Mouse (Mus musculus) C2C12 (cell line): ENCODE data around the gene Cacna2d3. TPM values are rescaled to one million over a fixed set of nuclear protein-coding genes. Genes with fewer than 3 reads are reported as not detected.

Source experiments
- H3K27me3 ChIP-seq: one replicate; pipeline ENCODE4 v1.6.1; 2011; ENCODE audit not compliant: control insufficient read depth, insufficient read depth, insufficient read length
- H3K36me3 ChIP-seq: one replicate; pipeline ENCODE4 v1.6.1; 2011; ENCODE audit not compliant: control insufficient read depth, insufficient read depth
- H3K4me3 ChIP-seq: one replicate; pipeline ENCODE4 v1.5.1; 2011; ENCODE audit warnings: mild to moderate bottlenecking, control low read depth; ENCODE audit not compliant: poor library complexity, insufficient read depth, severe bottlenecking
- H3K79me2 ChIP-seq: one replicate; pipeline ENCODE4 v1.6.1; 2011; ENCODE audit not compliant: control insufficient read depth, insufficient read depth
- H3K79me3 ChIP-seq: one replicate; pipeline ENCODE4 v1.6.1; 2011; ENCODE audit warnings: low read depth, control low read depth
- H3ac ChIP-seq: one replicate; pipeline ENCODE3; 2011; ENCODE audit warnings: low read depth; ENCODE audit not compliant: control insufficient read depth, insufficient read length
- CEBPB ChIP-seq: IDR thresholded peaks from one replicate; pipeline ENCODE4 v1.6.1; 2011; ENCODE audit warnings: low read depth, mild to moderate bottlenecking, control low read depth, moderate library complexity
- CTCF ChIP-seq: IDR thresholded peaks from one replicate; pipeline ENCODE4 v1.5.1; 2011; ENCODE audit not compliant: control insufficient read depth, insufficient read depth, insufficient read length
- FOSL1 ChIP-seq: IDR thresholded peaks from one replicate; pipeline ENCODE4 v1.8.0; 2011; ENCODE audit warnings: mild to moderate bottlenecking, low read length; ENCODE audit not compliant: poor library complexity, insufficient read depth, severe bottlenecking
- MAX ChIP-seq: IDR thresholded peaks from one replicate; pipeline ENCODE4 v1.6.1; 2011; ENCODE audit warnings: mild to moderate bottlenecking, control low read depth
- MYOD1 ChIP-seq: IDR thresholded peaks from one replicate; pipeline ENCODE4 v1.6.1; 2011; ENCODE audit warnings: low read depth; ENCODE audit not compliant: control insufficient read depth, insufficient read length
- MYOG ChIP-seq: IDR thresholded peaks from one replicate; pipeline ENCODE4 v1.6.1; 2011; ENCODE audit not compliant: control insufficient read depth, insufficient read length; ENCODE audit errors: extremely low read depth
- USF1 ChIP-seq: IDR thresholded peaks from one replicate; pipeline ENCODE4 v1.6.1; 2011; ENCODE audit warnings: low read depth, mild to moderate bottlenecking, control low read depth, moderate library complexity
- polyA plus RNA-seq: library from polyadenylated mRNA; unstranded; fragments of >200 nt; fragmentation: generic; extraction: Trizol; gene quantifications from one replicate; pipeline ENCODE4 v1.2.1, GENCODE M21; 2012; ENCODE audit warnings: missing spikeins

Gene Cacna2d3
- polyA plus RNA-seq, 1 experiment: not detected

GRCm38 (mm10) chr14:29425208-29425607 lies 296.5 kb downstream of the Cacna2d3 start:
- H3K27me3 ChIP-seq: no peaks in the 10 kb centered on the region
- H3ac ChIP-seq: no peak overlapping the region
- H3K36me3 ChIP-seq: no peaks in the 10 kb centered on the region
- TF ChIP-seq FOSL1 (no peak), MYOD1 (no peak), CTCF (no peak), MAX (no peak), CEBPB (no peak), MYOG (no peak), USF1 (no peak)
- no peaks in the 10 kb centered on the region for H3K79me3 ChIP-seq
- no peaks in the 10 kb centered on the region for H3K79me2 ChIP-seq
- H3K4me3 ChIP-seq: no peak overlapping the region

DNA sequence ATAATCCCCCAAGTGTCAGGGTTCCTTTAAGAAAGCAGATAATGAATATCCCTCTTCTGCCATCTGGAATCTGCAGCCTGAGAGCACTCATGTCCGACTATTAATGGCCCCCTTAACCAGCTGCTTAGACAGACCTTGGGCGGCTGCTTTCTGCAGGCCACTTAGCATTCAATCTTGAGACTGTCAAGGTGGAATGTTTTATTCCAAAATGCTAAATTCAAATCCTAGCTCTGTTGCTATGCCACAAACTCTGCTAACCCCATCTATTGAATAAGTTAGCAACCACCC lies 315.8 kb downstream of the Cacna2d3 start:
- no peak overlapping the region for H3K4me3 ChIP-seq
- H3ac ChIP-seq: no peak overlapping the region
- H3K36me3 ChIP-seq: no peaks in the 10 kb centered on the region
- TF ChIP-seq MYOD1 (no peak), FOSL1 (no peak), CEBPB (no peak), MAX (no peak), USF1 (no peak), MYOG (no peak), CTCF (no peak)
- no peaks in the 10 kb centered on the region for H3K27me3 ChIP-seq
- H3K79me3 ChIP-seq: no peaks in the 10 kb centered on the region
- no peaks in the 10 kb centered on the region for H3K79me2 ChIP-seq

GRCm38 (mm10) chr14:29405125-29405877 lies 316.4 kb downstream of the Cacna2d3 start:
- H3K27me3 ChIP-seq: no peaks in the 10 kb centered on the region
- H3K79me3 ChIP-seq: no peaks in the 10 kb centered on the region
- H3K4me3 ChIP-seq: no peak overlapping the region
- H3K36me3 ChIP-seq: no peaks in the 10 kb centered on the region
- H3K79me2 ChIP-seq: no peaks in the 10 kb centered on the region
- no peak overlapping the region for H3ac ChIP-seq
- TF ChIP-seq MYOG (no peak), CEBPB (no peak), USF1 (no peak)

GRCm38 (mm10) chr14:29403849-29404808 lies 317.5 kb downstream of the Cacna2d3 start:
- no peaks in the 10 kb centered on the region for H3K79me3 ChIP-seq
- no peak for TF ChIP-seq MYOG
- no peak for TF ChIP-seq MAX
- no peak for TF ChIP-seq FOSL1
- no peak for TF ChIP-seq MYOD1
- no peak for TF ChIP-seq USF1
- no peak for TF ChIP-seq CEBPB
- TF ChIP-seq CTCF: no peak
- no peaks in the 10 kb centered on the region for H3K36me3 ChIP-seq
- no peak overlapping the region for H3ac ChIP-seq
- no peaks in the 10 kb centered on the region for H3K27me3 ChIP-seq
- no peaks in the 10 kb centered on the region for H3K79me2 ChIP-seq
- no peak overlapping the region for H3K4me3 ChIP-seq

DNA sequence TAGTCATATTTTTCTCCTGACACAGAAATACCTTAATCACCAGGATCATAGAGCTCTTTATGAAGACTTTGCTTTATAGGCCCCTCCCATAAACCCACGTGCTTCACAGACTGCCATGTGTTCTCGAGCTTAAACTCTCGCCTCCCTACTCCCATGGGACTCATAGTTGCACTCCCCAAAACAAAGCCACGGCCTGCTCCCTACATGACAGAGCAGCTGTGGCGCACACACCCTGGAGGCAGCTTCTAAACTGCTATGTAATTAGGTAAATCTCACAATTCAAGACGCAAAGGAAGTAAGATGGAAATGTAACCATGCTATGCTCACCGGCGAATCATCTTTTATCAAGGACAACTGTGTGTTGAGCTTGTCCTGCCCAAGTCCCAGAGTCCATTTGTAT lies 319.2 kb downstream of the Cacna2d3 start:
- Histone ChIP-seq H3ac (no peak overlapping the region), H3K27me3 (no peaks in the 10 kb centered on the region), H3K79me2 (no peaks in the 10 kb centered on the region), H3K79me3 (no peaks in the 10 kb centered on the region), H3K36me3 (no peaks in the 10 kb centered on the region), H3K4me3 (no peak overlapping the region)
- no peak for TF ChIP-seq FOSL1
- TF ChIP-seq CTCF: no peak
- TF ChIP-seq MYOD1: no peak
- no peak for TF ChIP-seq CEBPB
- no peak for TF ChIP-seq MYOG
- TF ChIP-seq MAX: no peak
- TF ChIP-seq USF1: no peak
